Mouse (Mus musculus) ES-E14 (cell line): Measurements from ENCODE around the gene Vcl. TPM values are rescaled to one million over a fixed set of nuclear protein-coding genes. Genes with fewer than 3 reads are reported as not detected.

Experiments
- DNase-seq: peaks from one replicate; pipeline ENCODE4 v3.0.0-alpha.2; 2013; ENCODE audit warnings: low read depth, low spot score
- H3K27ac ChIP-seq: 2 replicates; pipeline ENCODE4 v1.5.1; 2012; ENCODE audit warnings: low read depth, mild to moderate bottlenecking, low read length, moderate library complexity, mixed read lengths; ENCODE audit not compliant: poor library complexity, insufficient read depth, severe bottlenecking
- H3K36me3 ChIP-seq: 2 replicates; pipeline ENCODE4 v1.6.1; 2012; ENCODE audit warnings: mild to moderate bottlenecking, low read length, moderate library complexity, mixed read lengths; ENCODE audit not compliant: control insufficient read depth, poor library complexity, insufficient read depth, severe bottlenecking
- H3K4me1 ChIP-seq, 2 experiments: fragments of 150-350 bp in 1 of 2; sonication (generic) in 1 of 2; 2 replicates each; pipeline ENCODE4 v1.6.1; 2012; ENCODE audit warnings: low read length in 2 of 2, mild to moderate bottlenecking in 1 of 2, mixed read lengths in 1 of 2; ENCODE audit not compliant: control insufficient read depth in 2 of 2, insufficient read depth in 2 of 2, poor library complexity in 1 of 2
- H3K4me3 ChIP-seq, 2 experiments: fragments of 150-350 bp in 1 of 2; sonication (generic) in 1 of 2; 2 replicates each; pipeline ENCODE4 v1.5.1; 2012; ENCODE audit warnings: low read length in 2 of 2, low read depth in 1 of 2, mild to moderate bottlenecking in 1 of 2, mixed read lengths in 1 of 2; ENCODE audit not compliant: insufficient read depth in 1 of 2, poor library complexity in 1 of 2, severe bottlenecking in 1 of 2
- H3K9ac ChIP-seq: 2 replicates; pipeline ENCODE4 v1.6.1; 2012; ENCODE audit warnings: low read depth, mild to moderate bottlenecking, low read length, mixed read lengths; ENCODE audit not compliant: poor library complexity, insufficient read depth, severe bottlenecking
- H3K9me3 ChIP-seq: fragments of 150-350 bp; sonication (generic); 2 replicates; pipeline ENCODE4 v1.6.1; 2012; ENCODE audit warnings: low read depth, mild to moderate bottlenecking, low read length; ENCODE audit not compliant: control insufficient read depth, insufficient read depth
- CHD2 ChIP-seq: IDR thresholded peaks from 2 replicates; pipeline ENCODE4 v1.6.1; 2014; ENCODE audit warnings: mild to moderate bottlenecking, low read depth, low read length, inconsistent platforms
- HCFC1 ChIP-seq: IDR thresholded peaks from 2 replicates; pipeline ENCODE4 v1.6.1; 2012; ENCODE audit warnings: low read length, inconsistent platforms, borderline replicate concordance; ENCODE audit not compliant: insufficient read depth
- MAFK ChIP-seq: IDR thresholded peaks from 2 replicates; pipeline ENCODE4 v1.6.1; 2014; ENCODE audit warnings: mild to moderate bottlenecking, low read depth, low read length, inconsistent platforms; ENCODE audit not compliant: insufficient read depth
- ZC3H11A ChIP-seq: IDR thresholded peaks from 2 replicates; pipeline ENCODE4 v1.6.1; 2012; ENCODE audit warnings: low read depth, mild to moderate bottlenecking, inconsistent platforms, low read length, borderline replicate concordance
- ZNF384 ChIP-seq: IDR thresholded peaks from 2 replicates; pipeline ENCODE4 v1.6.1; 2012; ENCODE audit warnings: low read depth, low read length, inconsistent platforms
- in situ Hi-C, 2 experiments: fragments of 600-800 bp; cut with MboI; formaldehyde crosslinking; loops; one replicate each; pipeline ENCODE4 v1.15.1; 2025; ENCODE audit warnings: low sequenced_read_pairs in 2 of 2, inconsistent platforms in 1 of 2; ENCODE audit not compliant: unreplicated experiment in 2 of 2
- total RNA-seq: library from RNA; depleted of rRNA; stranded (reverse); fragments of 300-350 nt; gene quantifications from 2 replicates; pipeline ENCODE4 v1.2.3, GENCODE M21; 2012

The Vcl gene
- total RNA-seq, 1 experiment = 116 TPM

GRCm38 (mm10) chr14:20887541-20888085 is 41.6 kb upstream of the Vcl start:
- no peak for DNase-seq
- Histone ChIP-seq H3K27ac (no peak overlapping the region), H3K9me3 (no peaks in the 10 kb centered on the region), H3K4me3 (no peak overlapping the region), H3K4me1 (peaks cover 0 to 23% of the 10 kb centered on the region in 2 experiments; a peak in 2 of 4 replicates), H3K36me3 (no peaks in the 10 kb centered on the region), H3K9ac (no peak overlapping the region)
- no peak for TF ChIP-seq CHD2
- TF ChIP-seq ZNF384 = no peak
- TF ChIP-seq ZC3H11A = no peak
- TF ChIP-seq HCFC1 = no peak
- no peak for TF ChIP-seq MAFK
- in situ Hi-C loops = no loop called here

- Histone ChIP-seq H3K9ac (no peak overlapping the region), H3K9me3 (no peaks in the 10 kb centered on the region), H3K4me1 (peaks cover 0 to 14% of the 10 kb centered on the region in 2 experiments; a peak in 2 of 4 replicates), H3K27ac (peak overlapping the region; percentile 44; the same call in 1 of the 2 replicates), H3K4me3 (no peak overlapping the region), H3K36me3 (no peaks in the 10 kb centered on the region)
- in situ Hi-C loops = no loop called here
- no peak for TF ChIP-seq ZNF384
- TF ChIP-seq CHD2 = no peak
- DNase-seq = peak; percentile 20
These were observed 37.2 kb upstream of the Vcl start for GRCm38 (mm10) chr14:20891941-20892402.

- Histone ChIP-seq H3K9me3 (no peaks in the 10 kb centered on the region), H3K27ac (no peak overlapping the region), H3K4me1 (peaks cover 0 to 11% of the 10 kb centered on the region in 2 experiments; a peak in 2 of 4 replicates), H3K36me3 (no peaks in the 10 kb centered on the region), H3K4me3 (no peak overlapping the region), H3K9ac (no peak overlapping the region)
- TF ChIP-seq ZC3H11A (no peak), ZNF384 (no peak), HCFC1 (no peak), MAFK (no peak), CHD2 (no peak)
- no peak for DNase-seq
- in situ Hi-C loops = no loop called here
These were observed 35.4 kb upstream of the Vcl start for GRCm38 (mm10) chr14:20893815-20894214.

- no peak for TF ChIP-seq CHD2
- TF ChIP-seq ZC3H11A = no peak
- TF ChIP-seq MAFK = no peak
- in situ Hi-C loops = no loop called here
- no peak for DNase-seq
- no peaks in the 10 kb centered on the region for H3K9me3 ChIP-seq
- no peak overlapping the region for H3K9ac ChIP-seq
- H3K4me3 ChIP-seq = no peak overlapping the region
- H3K27ac ChIP-seq = no peak overlapping the region
- no peaks in the 10 kb centered on the region for H3K36me3 ChIP-seq
- no peaks in the 10 kb centered on the region for H3K4me1 ChIP-seq
These were observed 27.9 kb upstream of the Vcl start for GRCm38 (mm10) chr14:20901267-20901666.

- TF ChIP-seq MAFK (no peak), ZC3H11A (no peak), HCFC1 (no peak), CHD2 (no peak), ZNF384 (no peak)
- no peak for DNase-seq
- Histone ChIP-seq H3K4me1 (no peaks in the 10 kb centered on the region), H3K4me3 (no peak overlapping the region), H3K36me3 (no peaks in the 10 kb centered on the region), H3K27ac (no peak overlapping the region), H3K9ac (no peak overlapping the region), H3K9me3 (no peaks in the 10 kb centered on the region)
- in situ Hi-C loops = no loop called here
These were observed 26.1 kb upstream of the Vcl start for GRCm38 (mm10) chr14:20903137-20903536.
